Mouse (Mus musculus) cerebellum, postnatal 10 days (tissue): ENCODE measurements around the gene Gm853.

Experiments
- DNase-seq, 2 experiments: peaks; one replicate each; pipeline ENCODE4 v3.0.0; 2021; ENCODE audit warnings: mixed read lengths in 2 of 2

The Gm853 gene

GRCm38 (mm10) chr4:130173060-130173822 is 49.0 kb downstream of the Gm853 start:
- DNase-seq, result no peak

- DNase-seq, result no peak
Measured at GRCm38 (mm10) chr4:130171951-130172765, 50.0 kb downstream of the Gm853 start.

- DNase-seq, result no peak
Measured at GRCm38 (mm10) chr4:130170362-130170761, 51.8 kb downstream of the Gm853 start.

GRCm38 (mm10) chr4:130169411-130169971 is 52.7 kb downstream of the Gm853 start:
- no peak for DNase-seq

- DNase-seq, result peak; percentile 57 to 66
Measured at GRCm38 (mm10) chr4:130168280-130169183, 53.7 kb downstream of the Gm853 start.

GRCm38 (mm10) chr4:130167814-130168213 is 54.4 kb downstream of the Gm853 start:
- no peak for DNase-seq

- DNase-seq, result no peak
Measured at GRCm38 (mm10) chr4:130167321-130167720, 54.9 kb downstream of the Gm853 start.

GRCm38 (mm10) chr4:130166592-130166991 is 55.6 kb downstream of the Gm853 start:
- no peak for DNase-seq

GRCm38 (mm10) chr4:130166061-130166460 is 56.1 kb downstream of the Gm853 start:
- no peak for DNase-seq

- DNase-seq, result no peak
Measured at GRCm38 (mm10) chr4:130164121-130164520, 58.1 kb downstream of the Gm853 start.

- DNase-seq, result no peak
Measured at GRCm38 (mm10) chr4:130163391-130163861, 58.8 kb downstream of the Gm853 start.

- DNase-seq, result no peak
Measured at GRCm38 (mm10) chr4:130161349-130161748, 60.9 kb downstream of the Gm853 start.
